Mouse (Mus musculus) forebrain, embryonic 15.5 days (tissue): ENCODE results near the gene Donson. TPM values are rescaled to one million over a fixed set of nuclear protein-coding genes. Genes with fewer than 3 reads are reported as not detected.

Experiments
- ATAC-seq: fragments of 200-750 bp; cut with Nextera tagmentation; replicated peaks from 2 replicates; pipeline ENCODE4 v1.8.0; 2017; ENCODE audit warnings: mild to moderate bottlenecking, moderate TSS enrichment, moderate library complexity
- H3K27ac ChIP-seq: fragments of 300-500 bp; sonication (generic); replicated peaks from 2 replicates; pipeline ENCODE4 v1.5.1; 2015; ENCODE audit warnings: mild to moderate bottlenecking, inconsistent platforms
- H3K27me3 ChIP-seq: fragments of 300-500 bp; sonication (generic); 2 replicates; pipeline ENCODE4 v1.6.1; 2015; ENCODE audit warnings: inconsistent platforms
- H3K36me3 ChIP-seq: fragments of 300-500 bp; sonication (generic); 2 replicates; pipeline ENCODE4 v1.6.1; 2015; ENCODE audit warnings: mild to moderate bottlenecking, inconsistent platforms
- H3K4me1 ChIP-seq: fragments of 300-500 bp; sonication (generic); 2 replicates; pipeline ENCODE4 v1.6.1; 2015; ENCODE audit warnings: inconsistent platforms
- H3K4me2 ChIP-seq: fragments of 300-500 bp; sonication (generic); replicated peaks from 2 replicates; pipeline ENCODE4 v1.6.1; 2015; ENCODE audit warnings: mild to moderate bottlenecking, inconsistent platforms
- H3K4me3 ChIP-seq: fragments of 300-500 bp; sonication (generic); 2 replicates; pipeline ENCODE4 v1.5.1; 2015; ENCODE audit warnings: mild to moderate bottlenecking, inconsistent platforms
- H3K9ac ChIP-seq: fragments of 300-500 bp; sonication (generic); replicated peaks from 2 replicates; pipeline ENCODE4 v1.6.1; 2015; ENCODE audit warnings: mild to moderate bottlenecking, inconsistent platforms
- H3K9me3 ChIP-seq: fragments of 300-500 bp; sonication (generic); 2 replicates; pipeline ENCODE4 v1.6.1; 2016; ENCODE audit warnings: inconsistent platforms
- WGBS: fragments of 180-500 bp; shearing (Covaris S2); methylation state at CpG from one replicate; pipeline ENCODE4 v1.1.7; 2015; ENCODE audit warnings: mixed read lengths; 5-methylcytosine and 5-hydroxymethylcytosine counted together
- polyA plus RNA-seq: library from polyadenylated mRNA; unstranded; fragments of >200 nt; fragmentation: Nextera tagmentation; extraction: Ambion mirVana; gene quantifications from 2 replicates; pipeline ENCODE4 v1.2.1, GENCODE M21; 2015

The Donson gene
- polyA plus RNA-seq, 1 experiment from 2014 or later: 20.0 TPM

GRCm38 (mm10) chr16:91630584-91630983 lies 58.0 kb downstream of the Donson start:
- Histone ChIP-seq H3K27me3 (no peaks in the 10 kb centered on the region), H3K4me2 (no peak overlapping the region), H3K9ac (no peak overlapping the region), H3K4me1 (no peaks in the 10 kb centered on the region), H3K27ac (no peak overlapping the region), H3K9me3 (no peaks in the 10 kb centered on the region), H3K36me3 (peaks cover 65% of the 10 kb centered on the region), H3K4me3 (no peak overlapping the region)
- WGBS: 59% methylated on average over 1 of the region's 1 CpGs
- ATAC-seq: no peak

DNA sequence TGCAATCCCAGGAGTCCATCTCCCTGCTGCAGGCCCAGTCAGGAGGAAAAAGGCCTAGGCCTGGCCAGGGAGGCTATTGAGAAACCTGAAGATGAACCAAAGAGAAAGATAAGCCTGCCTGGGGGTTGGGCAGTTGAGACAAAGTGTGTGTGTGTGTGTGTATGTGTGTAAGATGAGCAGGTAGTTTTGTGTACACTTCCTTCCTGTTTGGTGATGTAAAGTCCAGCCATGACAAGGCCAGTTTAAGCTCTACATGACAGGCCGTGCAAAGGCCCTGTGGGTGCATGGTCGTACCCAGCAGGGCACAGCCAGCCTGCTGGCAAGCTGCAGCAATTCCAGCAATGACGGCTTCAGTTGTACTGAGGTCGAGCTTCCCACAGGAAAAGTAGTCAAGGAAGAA lies 58.8 kb downstream of the Donson start:
- Histone ChIP-seq H3K9me3 (no peaks in the 10 kb centered on the region), H3K9ac (no peak overlapping the region), H3K4me2 (no peak overlapping the region), H3K4me3 (no peak overlapping the region), H3K27ac (no peak overlapping the region), H3K27me3 (no peaks in the 10 kb centered on the region), H3K4me1 (no peaks in the 10 kb centered on the region), H3K36me3 (peaks cover 63% of the 10 kb centered on the region)
- ATAC-seq: no peak
- WGBS: 89% methylated on average over 4 of the region's 4 CpGs

DNA sequence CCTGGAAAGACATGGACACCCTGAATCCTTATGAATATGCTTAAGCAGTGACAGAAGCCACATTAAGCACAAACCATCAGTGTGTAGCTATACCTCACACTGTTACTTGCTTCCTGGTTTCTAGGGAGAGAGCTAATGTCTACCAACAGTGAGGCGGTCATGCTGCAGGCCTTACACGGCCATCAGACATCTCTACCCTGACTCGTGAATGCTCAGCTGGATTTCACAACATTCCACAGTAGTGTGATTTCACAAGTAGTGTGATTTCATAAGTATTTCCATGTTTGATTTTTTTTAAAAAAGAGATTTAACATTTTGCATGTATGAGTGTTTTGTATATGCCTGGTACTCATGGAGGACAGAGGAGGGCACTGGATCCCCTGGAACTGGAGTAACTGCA lies 59.9 kb downstream of the Donson start:
- WGBS: 92% methylated on average over 3 of the region's 3 CpGs
- ATAC-seq: no peak

DNA sequence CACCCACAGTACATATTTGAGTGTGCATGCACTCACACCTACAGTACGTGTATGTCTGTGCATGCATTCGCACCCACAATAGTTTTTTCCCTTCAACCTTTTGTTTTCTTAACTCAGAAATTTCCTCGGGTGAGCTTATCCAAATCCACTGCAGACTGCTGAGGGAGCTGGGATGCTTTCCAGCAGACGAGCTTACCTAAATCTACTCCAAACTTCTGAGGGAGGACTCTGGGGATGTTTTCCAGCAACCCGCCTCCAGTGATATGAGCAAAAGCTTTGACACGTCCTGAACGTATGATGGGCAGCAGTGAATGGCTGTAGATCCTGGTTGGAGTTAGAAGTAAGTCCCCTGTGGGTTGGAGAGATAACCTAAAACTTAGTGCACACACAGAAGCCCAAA lies 60.7 kb downstream of the Donson start:
- Histone ChIP-seq H3K9ac (no peak overlapping the region), H3K27ac (no peak overlapping the region), H3K27me3 (no peaks in the 10 kb centered on the region), H3K4me3 (no peak overlapping the region), H3K4me1 (no peaks in the 10 kb centered on the region), H3K36me3 (peaks cover 69% of the 10 kb centered on the region), H3K4me2 (no peak overlapping the region), H3K9me3 (no peaks in the 10 kb centered on the region)
- no peak for ATAC-seq
- 90% methylated on average over 7 of the region's 7 CpGs for WGBS

More for the DNA sequence above, 59.9 kb downstream of the Donson start:
- peaks cover 67% of the 10 kb centered on the region for H3K36me3 ChIP-seq
- no peak overlapping the region for H3K27ac ChIP-seq
- H3K9ac ChIP-seq: no peak overlapping the region
- no peak overlapping the region for H3K4me3 ChIP-seq
- H3K9me3 ChIP-seq: no peaks in the 10 kb centered on the region
- H3K27me3 ChIP-seq: no peaks in the 10 kb centered on the region
- no peaks in the 10 kb centered on the region for H3K4me1 ChIP-seq
- no peak overlapping the region for H3K4me2 ChIP-seq

Other genes with a start within 250 kb of the Donson start
- gene Ifnar1, start 203.5 kb downstream of the Donson start, polyA plus RNA-seq: 52.6 and 54.8 TPM in 2 replicates
- 104 and 105 TPM in 2 replicates for gene Ifngr2, start 141.7 kb downstream of the Donson start, polyA plus RNA-seq
- 83.2 and 89.2 TPM in 2 replicates for gene Tmem50b, start 91.0 kb downstream of the Donson start, polyA plus RNA-seq
- 8.0 and 9.0 TPM in 2 replicates for gene Dnajc28, start 69.7 kb downstream of the Donson start, polyA plus RNA-seq
- 79.1 and 79.9 TPM in 2 replicates for gene Gart, start 41.8 kb downstream of the Donson start, polyA plus RNA-seq
- 142 TPM in 2 replicates for gene Son, start 41.3 kb downstream of the Donson start, polyA plus RNA-seq
- gene Cryzl1, start 40.2 kb upstream of the Donson start, polyA plus RNA-seq: 111 and 118 TPM in 2 replicates
- 82.5 and 86.7 TPM in 2 replicates for gene Itsn1, start 40.5 kb upstream of the Donson start, polyA plus RNA-seq